Mouse (Mus musculus) right cerebral cortex, postnatal 14 days (tissue): ENCODE measurements at regions not wholly inside any gene's neighbourhood (a gene's known extent, or its start where the extent isn't known, plus 50 kb on each side); places are given as distances from the start of the nearest gene placed in this dataset.

Experiments
- DNase-seq: peaks from one replicate; pipeline ENCODE4 v3.0.0; 2022

- no peak for DNase-seq
Observed at GRCm38 (mm10) chr13:44251503-44251902, 466.9 kb downstream of the Cd83 start.

GRCm38 (mm10) chr13:44252496-44252895 is 467.9 kb downstream of the Cd83 start:
- DNase-seq, result no peak

- no peak for DNase-seq
Observed at GRCm38 (mm10) chr13:44258422-44258821, 470.9 kb upstream of the Jarid2 start.

GRCm38 (mm10) chr13:44260039-44260438 is 469.2 kb upstream of the Jarid2 start:
- DNase-seq, result no peak

- no peak for DNase-seq
Observed at GRCm38 (mm10) chr13:44260637-44261333, 468.5 kb upstream of the Jarid2 start.

- no peak for DNase-seq
Observed at GRCm38 (mm10) chr13:44272746-44273524, 456.3 kb upstream of the Jarid2 start.

- no peak for DNase-seq
Observed at GRCm38 (mm10) chr13:44277952-44278351, 451.3 kb upstream of the Jarid2 start.

GRCm38 (mm10) chr13:44279036-44279435 is 450.2 kb upstream of the Jarid2 start:
- no peak for DNase-seq

GRCm38 (mm10) chr13:44280296-44280695 is 449.0 kb upstream of the Jarid2 start:
- DNase-seq, result no peak

- DNase-seq, result no peak
Observed at GRCm38 (mm10) chr13:44281796-44282195, 447.5 kb upstream of the Jarid2 start.

GRCm38 (mm10) chr13:44282306-44282705 is 447.0 kb upstream of the Jarid2 start:
- no peak for DNase-seq

- no peak for DNase-seq
Observed at GRCm38 (mm10) chr13:44282731-44283571, 446.3 kb upstream of the Jarid2 start.

GRCm38 (mm10) chr13:44285881-44286280 is 443.4 kb upstream of the Jarid2 start:
- DNase-seq, result no peak

- no peak for DNase-seq
Observed at GRCm38 (mm10) chr13:44290199-44290598, 439.1 kb upstream of the Jarid2 start.

- DNase-seq, result no peak
Observed at GRCm38 (mm10) chr13:44292476-44293056, 436.7 kb upstream of the Jarid2 start.

- peak; percentile 40 for DNase-seq
Observed at GRCm38 (mm10) chr13:44293736-44294416, 435.4 kb upstream of the Jarid2 start.

GRCm38 (mm10) chr13:44295621-44296020 is 433.7 kb upstream of the Jarid2 start:
- DNase-seq, result no peak

- DNase-seq, result no peak
Observed at GRCm38 (mm10) chr13:44300611-44301010, 428.7 kb upstream of the Jarid2 start.

GRCm38 (mm10) chr13:44301215-44301614 is 428.1 kb upstream of the Jarid2 start:
- DNase-seq, result no peak

- DNase-seq, result no peak
Observed at GRCm38 (mm10) chr13:44301936-44302335, 427.3 kb upstream of the Jarid2 start.

- DNase-seq, result no peak
Observed at GRCm38 (mm10) chr13:44305134-44305991, 423.9 kb upstream of the Jarid2 start.
